In the genomic region with DNA sequence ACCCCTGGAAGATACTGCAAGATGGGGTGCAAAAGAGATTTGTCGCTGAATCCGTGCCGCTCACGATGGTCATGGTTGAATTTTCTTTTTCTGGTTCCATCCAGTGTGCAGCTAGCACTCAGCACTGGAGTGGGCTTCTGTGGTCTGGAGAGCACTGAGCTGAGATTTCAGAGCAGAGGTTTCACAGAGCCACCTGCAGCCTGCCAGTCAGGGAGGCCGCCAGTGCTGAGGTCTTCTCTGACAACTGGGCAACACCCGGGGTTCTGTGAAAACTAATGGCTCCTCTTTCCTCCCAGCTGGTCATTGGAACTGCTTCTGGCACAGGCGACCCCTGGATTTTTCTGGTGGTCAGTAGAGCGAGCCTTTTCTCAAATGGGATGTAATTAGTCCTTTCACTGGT, we compare ENCODE assay signal across 27 mouse cellular contexts.
DNase-seq lines count a peak whose midpoint lies in the region; ATAC-seq and TF ChIP-seq lines count a peak whose summit lies in the region.
"Had no signal": no experiment of that assay in that cellular context is flagged by ENCODE, and none has a peak within 500 bp of the region (broad histone marks: within the 10 kb centered on the region; RNA-seq: fewer than 3 reads in every experiment).

No protein-coding gene starts in this region.

- H3K27me3 ChIP-seq in embryonic facial prominence, embryonic 14.5 days (replicated peaks; ENCODE audit: control insufficient read depth, insufficient read depth, low read length): no peaks in the 10 kb centered on the region
- H3K27me3 ChIP-seq in embryonic facial prominence, embryonic 10.5 days (replicated peaks; ENCODE audit: low read depth, poor library complexity, severe bottlenecking): no peaks in the 10 kb centered on the region
- H3K27me3 ChIP-seq in hindbrain, postnatal 0 days (ENCODE audit: insufficient read depth, low read length): no peaks in the 10 kb centered on the region
- H3K27me3 ChIP-seq in hindbrain, embryonic 12.5 days: no peaks in the 10 kb centered on the region
- H3K27me3 ChIP-seq in kidney, embryonic 16.5 days (ENCODE audit: insufficient read depth, low read length): no peaks in the 10 kb centered on the region
- H3K27me3 ChIP-seq: CH12.LX; embryonic facial prominence, embryonic 15.5 days; heart, embryonic 13.5 days; hindbrain, embryonic 13.5 days; Patski had no signal

- WGBS in embryonic facial prominence, embryonic 14.5 days: 77% methylated on average over 8 of the region's 8 CpGs
- WGBS in embryonic facial prominence, embryonic 10.5 days: 74% methylated on average over 8 of the region's 8 CpGs
- WGBS in hindbrain, postnatal 0 days: 60% methylated on average over 8 of the region's 8 CpGs
- WGBS in hindbrain, embryonic 12.5 days: 67% methylated on average over 8 of the region's 8 CpGs
- WGBS in kidney, embryonic 16.5 days: 49% methylated on average over 8 of the region's 8 CpGs

- no peak overlapping the region for H3K27ac ChIP-seq in embryonic facial prominence, embryonic 14.5 days (replicated peaks; ENCODE audit: low read depth, low read length)
- no peak overlapping the region for H3K27ac ChIP-seq in embryonic facial prominence, embryonic 10.5 days (replicated peaks)
- H3K27ac ChIP-seq in hindbrain, postnatal 0 days: no peak overlapping the region
- H3K27ac ChIP-seq in hindbrain, embryonic 12.5 days: no peak overlapping the region
- H3K27ac ChIP-seq in kidney, embryonic 16.5 days (ENCODE audit: low read length): no peak overlapping the region
- H3K27ac ChIP-seq: embryonic facial prominence, embryonic 15.5 days; gastrocnemius, adult 2 months; heart, embryonic 13.5 days; hindbrain, embryonic 13.5 days had no signal

- no peaks in the 10 kb centered on the region for H3K4me1 ChIP-seq in embryonic facial prominence, embryonic 14.5 days (ENCODE audit: control insufficient read depth, insufficient read depth, low read length)
- no peaks in the 10 kb centered on the region for H3K4me1 ChIP-seq in embryonic facial prominence, embryonic 10.5 days
- H3K4me1 ChIP-seq in hindbrain, postnatal 0 days (ENCODE audit: insufficient read depth, low read length): no peaks in the 10 kb centered on the region
- H3K4me1 ChIP-seq in hindbrain, embryonic 12.5 days: no peaks in the 10 kb centered on the region; the same call in 1 of the 2 replicates
- H3K4me1 ChIP-seq in kidney, embryonic 16.5 days (ENCODE audit: insufficient read depth, low read length): 0 out of 2 replicates have a peak, but pooled peaks cover 4% of the 10 kb centered on the region
- H3K4me1 ChIP-seq: embryonic facial prominence, embryonic 15.5 days had no signal

- H3K36me3 ChIP-seq in embryonic facial prominence, embryonic 14.5 days (ENCODE audit: control insufficient read depth, insufficient read depth, low read length): no peaks in the 10 kb centered on the region
- no peaks in the 10 kb centered on the region for H3K36me3 ChIP-seq in embryonic facial prominence, embryonic 10.5 days (replicated peaks)
- H3K36me3 ChIP-seq in hindbrain, postnatal 0 days (ENCODE audit: insufficient read depth, low read length): no peaks in the 10 kb centered on the region
- H3K36me3 ChIP-seq in hindbrain, embryonic 12.5 days: no peaks in the 10 kb centered on the region
- no peaks in the 10 kb centered on the region for H3K36me3 ChIP-seq in kidney, embryonic 16.5 days (ENCODE audit: insufficient read depth, low read length)
- H3K36me3 ChIP-seq: embryonic facial prominence, embryonic 15.5 days; G1E; heart, embryonic 13.5 days; hindbrain, embryonic 13.5 days had no signal

- H3K4me3 ChIP-seq in embryonic facial prominence, embryonic 14.5 days (ENCODE audit: low read depth, low read length): no peak overlapping the region
- no peak overlapping the region for H3K4me3 ChIP-seq in embryonic facial prominence, embryonic 10.5 days
- no peak overlapping the region for H3K4me3 ChIP-seq in hindbrain, postnatal 0 days (ENCODE audit: low read length)
- no peak overlapping the region for H3K4me3 ChIP-seq in hindbrain, embryonic 12.5 days
- no peak overlapping the region for H3K4me3 ChIP-seq in kidney, embryonic 16.5 days (ENCODE audit: low read length)
- H3K4me3 ChIP-seq: embryonic facial prominence, embryonic 15.5 days; gastrocnemius, adult 2 months; heart, embryonic 13.5 days; hindbrain, embryonic 13.5 days had no signal

- no peak for TF ChIP-seq CTCF in hindbrain, postnatal 0 days (IDR thresholded peaks at IDR 0.05; ENCODE audit: low read depth)

- DNase-seq in embryonic facial prominence, embryonic 14.5 days (ENCODE audit: low spot score): no peak
- DNase-seq in embryonic facial prominence, embryonic 10.5 days (ENCODE audit: low spot score): no peak
- DNase-seq in hindbrain, postnatal 0 days (ENCODE audit: low spot score): peak; percentile 18
- no peak for DNase-seq in kidney, adult 8-10 months
- no peak for DNase-seq in testis, postnatal 14 days (ENCODE audit: low spot score)
- DNase-seq: adrenal gland, postnatal 10 days; adrenal gland, postnatal 36 days; B cell, adult 2 months; cerebellum, adult 8-10 months; cerebellum, postnatal 10 days; cerebellum, postnatal 36 days; embryo, embryonic 11 days; forebrain, postnatal 0 days; gastrocnemius, adult 2 months; gastrocnemius, postnatal 14 days; heart, adult 18-20 months; heart, postnatal 14 days; heart, postnatal 4 days had no signal

- H3K9me3 ChIP-seq in embryonic facial prominence, embryonic 14.5 days (ENCODE audit: control insufficient read depth, low read length): no peaks in the 10 kb centered on the region
- H3K9me3 ChIP-seq in embryonic facial prominence, embryonic 10.5 days: no peaks in the 10 kb centered on the region
- no peaks in the 10 kb centered on the region for H3K9me3 ChIP-seq in hindbrain, postnatal 0 days (ENCODE audit: low read length)
- no peaks in the 10 kb centered on the region for H3K9me3 ChIP-seq in hindbrain, embryonic 12.5 days (replicated peaks)
- H3K9me3 ChIP-seq in kidney, embryonic 16.5 days (ENCODE audit: low read length): no peaks in the 10 kb centered on the region
- H3K9me3 ChIP-seq: embryonic facial prominence, embryonic 15.5 days; heart, embryonic 13.5 days; hindbrain, embryonic 13.5 days had no signal

- ATAC-seq in embryonic facial prominence, embryonic 14.5 days (ENCODE audit: low read depth): peak; percentile 22; the same call in 1 of the 2 replicates
- ATAC-seq in hindbrain, postnatal 0 days: no peak
- no peak for ATAC-seq in hindbrain, embryonic 12.5 days (ENCODE audit: low FRiP score)
- peak; percentile 74; the same call in 1 of the 2 replicates for ATAC-seq in kidney, embryonic 16.5 days (ENCODE audit: low FRiP score, low TSS enrichment)
- ATAC-seq: forebrain, embryonic 14.5 days; forebrain, postnatal 0 days; Patski had no signal

- no peak overlapping the region for H3K9ac ChIP-seq in embryonic facial prominence, embryonic 14.5 days (ENCODE audit: low read depth, low read length)
- H3K9ac ChIP-seq in hindbrain, postnatal 0 days (replicated peaks; ENCODE audit: low read length): no peak overlapping the region
- no peak overlapping the region for H3K9ac ChIP-seq in hindbrain, embryonic 12.5 days
- no peak overlapping the region for H3K9ac ChIP-seq in kidney, embryonic 16.5 days (replicated peaks; ENCODE audit: low read length)
- H3K9ac ChIP-seq: embryonic facial prominence, embryonic 15.5 days; forebrain, postnatal 0 days; heart, embryonic 13.5 days; hindbrain, embryonic 13.5 days had no signal

- H3K4me2 ChIP-seq in embryonic facial prominence, embryonic 14.5 days (ENCODE audit: low read depth, low read length): no peak overlapping the region
- H3K4me2 ChIP-seq in hindbrain, postnatal 0 days (ENCODE audit: low read depth, low read length): no peak overlapping the region
- no peak overlapping the region for H3K4me2 ChIP-seq in hindbrain, embryonic 12.5 days (replicated peaks)
- no peak overlapping the region for H3K4me2 ChIP-seq in kidney, embryonic 16.5 days (replicated peaks; ENCODE audit: low read depth, low read length)
- H3K4me2 ChIP-seq: embryonic facial prominence, embryonic 15.5 days; heart, embryonic 13.5 days; hindbrain, embryonic 13.5 days had no signal

Comparison
In these comparisons a context has a peak if more than half of its experiments do, and no peak if none do; other contexts are left out.
1. ATAC-seq: peak in embryonic facial prominence, embryonic 14.5 days (single experiment) and kidney, embryonic 16.5 days (single experiment); none in hindbrain, postnatal 0 days (single experiment) and hindbrain, embryonic 12.5 days (single experiment).